Mouse (Mus musculus): ENCODE measurements around the gene Klc4.

Gene Klc4

DNA sequence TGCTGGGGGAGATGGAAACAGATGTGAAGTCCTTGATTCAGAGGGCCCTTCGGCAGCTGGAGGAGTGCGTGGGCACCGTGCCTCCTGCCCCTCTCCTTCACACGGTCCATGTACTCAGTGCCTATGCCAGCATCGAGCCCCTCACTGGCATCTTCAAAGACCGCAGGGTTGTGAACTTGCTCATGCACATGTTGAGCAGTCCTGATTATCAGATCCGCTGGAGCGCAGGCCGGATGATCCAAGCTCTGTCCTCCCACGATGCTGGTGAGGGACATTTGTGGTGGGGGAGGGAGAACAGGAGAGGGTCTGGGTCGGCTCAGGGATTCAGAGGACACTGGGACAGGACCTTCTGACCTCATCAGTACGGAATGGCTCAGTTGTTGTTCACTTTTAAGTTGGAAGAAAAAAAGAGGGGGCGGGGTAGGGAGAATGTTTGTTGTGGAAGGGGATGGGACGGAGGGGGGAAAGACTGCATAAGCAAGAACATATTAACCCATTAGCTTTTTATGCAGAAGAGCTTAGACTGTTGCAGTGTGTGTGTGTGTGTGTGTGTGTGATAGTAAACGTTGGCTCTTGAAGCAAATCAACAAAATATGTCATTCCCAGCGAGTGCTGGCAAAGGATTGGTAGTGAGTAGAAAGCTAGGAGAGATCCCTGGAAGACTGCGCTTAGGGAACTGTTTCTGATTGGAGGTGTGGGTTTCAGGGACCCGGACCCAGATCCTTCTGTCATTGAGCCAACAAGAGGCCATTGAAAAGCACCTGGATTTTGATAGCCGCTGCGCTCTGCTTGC lies 6.1 kb upstream of the Klc4 start:
- peak; percentile 95 for DNase-seq

DNA sequence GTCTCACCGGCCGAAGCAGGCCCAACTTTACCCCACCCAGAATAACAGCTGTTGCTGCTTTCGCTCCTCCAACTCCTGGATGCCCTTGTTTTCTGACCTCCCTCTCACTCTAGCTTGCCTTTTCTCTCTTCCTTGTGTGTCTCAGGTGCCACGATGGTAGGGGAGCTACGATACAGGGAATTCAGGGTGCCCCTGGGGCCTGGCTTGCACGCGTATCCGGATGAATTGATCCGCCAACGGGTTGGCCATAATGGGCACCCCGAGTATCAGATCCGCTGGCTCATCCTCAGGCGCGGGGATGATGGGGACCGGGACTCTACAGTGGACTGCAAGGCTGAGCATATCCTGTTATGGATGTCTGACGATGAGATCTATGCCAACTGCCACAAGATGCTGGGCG lies 5.5 kb upstream of the Klc4 start:
- DNase-seq = peak; percentile 94

DNA sequence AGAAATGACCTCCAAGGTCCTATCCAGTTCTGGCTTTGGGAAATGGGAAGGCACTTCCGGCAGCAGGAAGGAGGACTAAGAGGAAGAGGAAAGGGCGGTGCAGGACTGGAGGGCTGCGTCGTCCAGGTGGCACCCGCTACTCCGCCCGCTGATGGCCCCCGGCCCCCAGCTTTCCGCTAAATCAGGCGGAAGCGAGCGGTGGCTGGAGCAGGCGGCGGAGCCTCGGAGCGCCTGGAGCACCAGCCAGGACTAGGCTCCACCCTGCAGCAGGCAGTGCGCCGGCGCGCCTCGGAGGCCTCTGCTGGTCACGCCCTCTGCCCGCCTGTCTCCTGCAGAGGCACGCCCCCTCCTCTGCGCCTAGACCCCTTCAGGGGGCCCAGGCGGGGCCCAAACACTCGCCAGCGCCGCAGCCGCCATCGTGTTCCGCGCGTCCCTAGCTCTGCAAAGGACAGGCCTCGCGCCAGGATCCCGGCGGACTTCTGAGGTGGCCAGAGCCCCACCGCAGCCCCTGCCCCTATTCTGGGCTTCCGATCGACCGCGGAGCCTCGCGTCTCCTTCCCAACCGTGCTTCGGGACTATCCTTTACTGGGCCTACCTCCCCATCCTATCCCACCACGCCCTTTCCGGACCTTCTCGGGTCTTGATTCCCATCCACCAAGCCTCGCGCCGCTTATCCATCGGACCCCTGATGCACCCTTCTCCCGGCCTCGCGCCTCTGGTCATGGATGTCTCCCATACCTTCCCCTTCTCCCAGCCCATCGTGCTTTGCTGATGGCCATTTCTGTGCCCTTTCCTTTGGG lies 4.6 kb upstream of the Klc4 start, which contains the start of gene Cul7:
Gene Cul7, plus strand, starts transcription at position 106 of the 800 bp plus-strand sequence.
- DNase-seq = peak; percentile 100

DNA sequence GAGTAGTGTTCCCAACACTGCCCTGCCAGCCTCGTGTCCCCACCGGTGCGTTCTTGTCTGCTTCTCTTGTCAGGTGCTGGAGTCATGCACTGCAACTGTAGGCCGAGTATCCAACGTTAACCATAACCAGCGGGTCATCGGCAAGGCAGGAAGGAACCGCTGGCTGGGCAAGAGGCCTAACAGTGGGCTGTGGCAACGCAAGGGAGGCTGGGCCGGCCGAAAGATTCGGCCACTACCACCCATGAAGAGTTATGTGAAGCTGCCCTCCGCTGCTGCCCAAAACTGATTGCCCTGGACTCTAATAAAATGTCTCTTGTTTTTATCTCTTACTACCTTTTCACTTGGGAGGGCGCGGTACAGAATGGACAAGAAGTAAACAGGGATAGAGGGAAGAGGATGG lies 4.0 kb upstream of the Klc4 start:
- no peak for DNase-seq

DNA sequence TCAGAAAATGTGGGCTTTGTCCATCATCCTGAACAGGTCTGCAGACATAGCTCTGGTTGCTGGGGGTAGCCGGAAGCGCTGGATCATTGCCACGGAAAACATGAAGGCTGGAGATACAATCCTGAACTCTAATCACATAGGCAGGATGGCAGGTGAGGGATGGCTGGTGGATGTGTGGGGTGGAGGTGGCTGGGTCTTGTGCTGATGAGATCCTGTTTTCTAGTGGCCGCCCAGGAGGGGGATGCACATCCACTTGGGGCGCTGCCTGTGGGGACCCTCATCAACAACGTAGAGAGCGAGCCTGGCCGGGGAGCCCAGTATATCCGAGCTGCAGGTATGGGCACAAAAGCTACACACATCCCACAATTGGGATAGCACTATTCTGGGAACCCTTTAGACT lies 2.6 kb upstream of the Klc4 start:
- no peak for DNase-seq

DNA sequence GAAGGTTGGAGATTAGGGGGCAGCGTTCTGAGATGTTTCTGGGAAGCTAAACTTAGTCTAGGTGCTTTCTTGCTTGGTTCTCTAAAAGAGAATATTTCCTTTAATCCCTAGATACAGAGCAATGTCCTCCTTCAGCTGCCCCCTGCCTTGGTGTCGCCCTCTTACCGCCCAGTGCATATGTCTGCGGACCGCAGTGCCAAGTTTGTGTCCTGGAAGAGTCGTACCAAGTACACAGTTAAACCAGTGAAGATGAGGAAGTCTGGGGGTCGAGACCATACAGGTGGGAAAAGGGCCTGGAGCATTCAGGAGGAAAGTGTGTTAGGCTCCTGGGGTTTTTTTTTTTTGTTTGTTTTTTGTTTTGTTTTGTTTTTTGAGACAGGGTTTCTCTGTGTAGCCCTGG lies 1.5 kb upstream of the Klc4 start:
- DNase-seq = peak; percentile 90

DNA sequence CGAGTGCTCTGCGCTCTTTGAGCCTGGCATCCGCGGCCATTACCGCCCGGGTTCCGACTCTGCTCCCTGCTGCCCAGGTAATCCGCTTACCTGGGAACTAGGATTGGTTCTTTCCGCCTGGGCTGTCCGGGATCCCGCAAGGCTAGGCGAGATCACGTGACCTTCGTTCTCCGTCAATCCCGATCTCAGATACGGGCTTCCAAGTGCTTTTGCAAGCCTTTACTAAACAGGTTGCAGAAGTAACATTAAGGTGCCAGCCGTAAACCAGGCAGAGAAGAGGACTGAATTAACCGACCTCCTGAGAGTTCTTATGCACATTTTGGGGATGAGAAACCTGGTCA lies 470 bp upstream of the Klc4 start:
- no peak for DNase-seq

DNA sequence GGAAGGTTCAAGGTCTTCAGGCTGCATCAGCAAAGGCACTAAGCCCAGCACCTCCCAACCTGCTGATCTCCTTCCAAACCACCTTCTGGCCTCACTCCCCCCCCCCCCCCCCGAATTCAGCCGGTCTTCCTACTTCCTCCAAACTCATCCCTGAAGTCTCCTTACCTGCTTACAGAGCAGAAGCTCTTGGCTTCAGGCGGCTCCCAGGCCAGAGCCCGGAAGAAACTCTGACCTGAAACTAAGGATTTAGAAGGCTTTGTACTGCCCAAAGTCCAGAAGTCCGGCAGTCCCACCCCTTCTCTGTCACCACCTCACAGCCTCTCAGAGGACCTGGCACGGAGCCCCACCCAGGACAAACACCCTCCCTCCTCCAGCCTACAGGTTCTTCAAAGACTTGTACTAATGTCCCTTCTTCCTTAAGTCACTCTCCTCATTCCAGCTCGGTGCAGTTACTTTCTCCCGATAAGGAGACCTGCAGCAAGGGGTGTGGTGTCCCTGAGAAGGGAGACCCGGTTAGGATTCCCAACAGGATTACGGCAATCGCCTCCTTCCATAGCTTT lies 826 bp downstream of the Klc4 start:
- peak; percentile 96 for DNase-seq

DNA sequence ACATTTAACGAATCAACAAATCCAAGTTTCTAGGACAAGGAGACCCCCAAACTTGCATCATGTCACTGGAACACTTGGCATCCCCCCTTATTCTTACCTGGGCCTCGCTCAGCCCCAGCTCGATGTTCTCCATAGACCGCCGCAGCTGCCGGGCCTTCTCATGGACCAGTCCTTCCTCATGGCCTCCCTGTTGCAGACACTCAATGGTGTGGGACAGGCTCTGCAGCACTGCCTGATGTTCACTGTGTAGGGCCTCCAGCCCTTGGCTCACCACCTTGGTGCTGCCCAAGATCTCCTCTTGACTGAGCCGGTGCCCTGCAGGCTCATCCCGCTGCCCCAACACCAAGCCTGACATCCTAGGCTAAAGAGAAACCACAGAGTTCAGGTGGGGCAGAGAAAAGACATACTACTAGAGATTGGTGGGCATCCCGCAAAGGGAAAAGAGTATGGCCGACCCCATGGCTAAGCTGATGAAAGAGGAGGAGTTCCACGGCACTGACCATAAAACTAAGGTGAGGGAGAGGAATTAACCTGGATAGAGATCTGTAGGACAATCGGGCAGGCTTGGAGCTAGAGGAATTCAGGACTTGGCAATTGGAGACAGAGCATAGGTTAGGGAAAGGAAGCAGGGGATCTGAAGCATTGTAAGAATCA lies 1.5 kb downstream of the Klc4 start:
- DNase-seq = peak; percentile 90

DNA sequence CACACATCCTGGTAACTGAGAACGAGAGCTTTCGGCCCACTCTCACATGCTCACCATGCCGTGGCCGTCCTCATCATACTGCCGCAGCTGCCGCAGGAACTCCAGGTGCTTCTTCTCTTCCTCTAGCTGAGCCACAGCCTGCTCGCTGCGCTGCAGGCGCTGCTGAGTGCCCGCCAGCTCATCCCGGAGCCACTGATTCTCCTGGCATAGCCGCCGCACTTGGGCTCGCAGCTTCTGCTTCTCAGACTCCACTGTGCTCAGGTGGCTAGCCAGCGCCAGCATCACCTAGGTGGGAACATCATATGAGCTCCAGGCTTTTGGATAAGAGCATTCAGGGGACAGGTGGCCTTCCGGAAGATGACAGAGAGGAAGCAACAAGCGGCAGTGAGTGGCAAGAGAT lies 3.8 kb downstream of the Klc4 start:
- peak; percentile 85 for DNase-seq

DNA sequence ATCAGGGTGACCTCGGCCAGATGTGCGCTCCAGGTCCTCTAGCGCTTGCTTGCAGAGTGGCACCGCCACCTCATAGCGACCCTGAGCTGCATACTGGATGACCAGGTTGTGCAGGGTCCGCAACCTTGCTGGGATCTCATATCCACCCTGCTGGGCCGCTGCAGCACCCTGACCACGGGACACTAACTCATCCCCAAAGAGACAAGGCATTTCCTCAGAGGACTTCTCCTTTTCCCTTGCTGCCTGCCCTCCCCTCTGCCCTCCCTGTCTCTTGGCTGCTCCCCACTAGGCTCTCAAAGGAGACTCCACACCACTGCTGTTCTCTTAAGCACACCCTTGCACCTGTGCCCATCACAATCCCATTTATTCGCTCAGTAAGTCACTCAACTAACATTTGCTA lies 5.9 kb downstream of the Klc4 start:
- DNase-seq = peak; percentile 91

DNA sequence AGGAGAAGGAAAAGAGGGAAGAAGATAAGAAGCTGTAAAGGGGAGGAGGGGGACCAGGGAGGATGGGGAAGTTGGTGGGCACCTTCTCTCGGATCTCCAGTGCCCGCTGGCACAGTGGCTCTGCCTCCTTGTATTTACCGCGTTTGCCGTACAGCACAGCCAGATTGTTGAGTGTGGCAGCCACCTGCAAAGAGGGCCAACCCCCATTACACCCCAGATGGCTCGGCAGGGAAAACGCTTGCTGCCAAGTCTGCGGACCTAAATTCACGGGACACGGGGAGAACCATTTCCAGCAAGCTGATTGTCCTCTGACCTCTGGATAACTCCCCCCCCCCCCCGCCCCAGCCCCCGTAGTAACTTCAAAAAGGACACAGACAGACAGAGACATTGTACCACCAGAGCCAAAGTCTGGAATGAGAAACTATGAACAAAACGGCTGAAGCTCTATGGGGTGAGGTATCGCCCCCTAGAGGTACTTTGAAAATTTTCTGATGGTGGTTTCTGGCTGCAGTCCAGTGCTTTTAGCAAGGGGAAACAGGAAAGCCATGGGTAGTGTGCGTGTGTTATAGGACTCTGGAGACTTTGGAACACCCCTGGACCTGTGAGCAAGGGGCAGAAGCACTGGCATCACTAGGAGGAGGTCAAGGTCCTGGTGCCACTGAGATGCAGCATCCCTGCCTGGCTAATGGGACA lies 8.8 kb downstream of the Klc4 start:
- DNase-seq = peak; percentile 96

DNA sequence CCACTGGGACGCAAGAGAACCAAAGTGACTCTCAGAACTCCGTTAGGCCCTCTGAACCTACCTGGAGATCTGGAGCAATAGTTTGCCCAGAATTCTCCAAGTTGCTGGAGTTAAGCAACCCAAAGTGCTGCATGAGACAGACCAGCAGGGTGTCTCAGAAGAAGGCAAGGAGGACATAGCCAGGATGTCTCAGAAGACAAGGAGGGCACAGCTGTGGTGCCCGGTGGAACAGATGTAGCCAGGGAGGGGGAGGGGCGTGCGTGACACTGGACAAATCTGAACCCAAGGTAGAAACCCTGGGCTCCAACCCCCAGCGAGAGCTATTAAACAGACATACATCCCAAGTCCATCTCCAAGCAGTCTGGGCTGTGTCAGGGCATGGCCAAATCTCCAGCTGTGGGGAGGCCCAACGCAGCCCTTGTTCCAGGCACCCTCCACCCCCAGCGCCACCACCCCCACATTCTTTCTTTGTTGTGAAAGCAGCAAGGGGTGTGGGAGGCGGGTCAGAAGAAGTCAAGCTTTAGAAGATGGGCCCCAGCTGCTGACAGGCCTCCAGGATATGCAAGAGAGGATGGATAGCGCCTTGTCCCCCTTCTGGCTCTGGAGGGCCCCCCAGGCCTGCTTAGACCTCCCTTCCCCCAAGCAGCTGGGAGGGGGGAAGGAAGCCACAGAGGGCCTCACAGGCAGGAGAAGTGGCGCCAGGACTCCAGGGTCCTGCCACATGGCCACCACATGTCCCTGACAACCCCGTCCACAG lies 16.0 kb downstream of the Klc4 start:
- peak; percentile 97 for DNase-seq

DNA sequence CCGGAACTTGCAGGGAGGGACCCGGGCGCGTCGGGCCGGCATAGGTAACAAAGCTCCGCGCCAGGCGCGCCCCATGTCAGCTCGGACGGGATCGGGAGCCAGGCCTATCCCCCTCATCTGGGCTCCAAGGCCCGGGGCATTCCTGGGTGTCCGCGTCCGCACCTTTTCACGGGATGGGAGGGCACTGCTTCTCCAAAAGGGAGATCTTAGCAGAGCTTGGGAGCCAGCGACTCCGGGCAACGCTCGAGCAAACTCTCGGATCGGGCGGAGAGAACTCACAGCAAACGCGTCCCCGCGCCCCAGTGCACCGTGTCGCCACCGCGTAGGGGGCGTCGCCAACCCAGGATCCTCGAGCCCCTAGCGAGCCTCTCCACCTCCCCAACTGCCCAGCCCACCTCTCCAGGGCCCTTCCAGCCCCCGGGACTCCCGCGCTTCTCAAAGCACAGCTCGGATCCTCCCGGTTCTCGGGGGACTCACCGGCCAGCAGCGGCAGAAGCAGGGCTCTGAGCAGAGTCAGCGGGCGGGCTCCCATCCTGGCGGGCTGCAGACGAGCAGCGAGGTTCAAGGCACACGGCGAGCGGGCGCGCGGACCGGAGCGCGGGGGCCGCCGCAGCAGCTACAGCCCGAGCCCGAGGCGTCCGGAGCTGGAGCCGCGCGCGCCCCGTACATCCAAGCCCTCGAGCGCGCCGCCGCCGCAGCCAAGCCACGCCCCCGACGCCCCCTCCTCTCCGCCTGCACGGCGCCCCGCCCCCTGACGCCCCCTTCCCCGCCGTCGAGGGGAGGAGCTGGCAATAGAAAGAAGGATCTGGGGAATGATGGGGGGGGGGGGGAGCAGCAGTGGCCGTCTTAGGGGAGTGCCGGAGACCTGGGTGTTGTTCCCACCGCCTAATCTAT lies 16.8 kb downstream of the Klc4 start, which contains the start of gene Ptk7:
Gene Ptk7, minus strand, starts transcription at position 714 of the 894 bp plus-strand sequence.
- peak; percentile 96 for DNase-seq

DNA sequence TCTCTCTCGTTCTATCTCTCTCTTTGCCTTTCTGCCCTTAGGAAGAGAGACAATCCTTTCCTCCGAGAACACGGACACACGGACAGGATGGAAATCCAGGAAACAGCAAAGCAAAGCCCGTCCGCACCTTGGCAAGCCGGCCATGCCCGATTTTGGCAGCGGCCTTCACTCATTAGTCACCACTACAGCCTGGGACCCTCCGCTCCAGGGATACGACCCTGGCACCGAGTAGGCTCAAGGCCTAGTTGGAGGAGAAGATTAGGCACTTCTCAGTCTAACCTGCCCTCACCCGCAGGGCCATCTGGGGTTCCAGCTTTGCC lies 17.4 kb downstream of the Klc4 start:
- DNase-seq = no peak

DNA sequence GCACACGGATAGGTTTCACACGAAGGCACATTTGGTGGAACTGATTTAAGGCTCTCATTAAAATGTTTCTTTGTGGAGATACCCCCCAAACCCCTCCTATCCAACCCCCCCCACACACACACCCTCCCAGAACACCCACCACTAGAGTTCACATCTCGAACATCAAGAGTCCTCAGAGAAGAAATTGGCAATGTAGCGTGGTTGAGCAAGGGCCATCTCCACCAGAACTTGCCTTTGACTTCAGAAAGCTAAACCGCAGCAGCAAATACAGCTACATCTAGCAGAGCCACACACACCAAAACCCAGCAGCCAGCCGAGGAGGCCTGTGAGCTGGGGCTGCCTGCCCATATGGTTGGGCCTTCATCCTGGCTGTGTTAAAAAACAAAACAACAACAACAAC lies 18.4 kb downstream of the Klc4 start:
- DNase-seq = peak; percentile 84

DNA sequence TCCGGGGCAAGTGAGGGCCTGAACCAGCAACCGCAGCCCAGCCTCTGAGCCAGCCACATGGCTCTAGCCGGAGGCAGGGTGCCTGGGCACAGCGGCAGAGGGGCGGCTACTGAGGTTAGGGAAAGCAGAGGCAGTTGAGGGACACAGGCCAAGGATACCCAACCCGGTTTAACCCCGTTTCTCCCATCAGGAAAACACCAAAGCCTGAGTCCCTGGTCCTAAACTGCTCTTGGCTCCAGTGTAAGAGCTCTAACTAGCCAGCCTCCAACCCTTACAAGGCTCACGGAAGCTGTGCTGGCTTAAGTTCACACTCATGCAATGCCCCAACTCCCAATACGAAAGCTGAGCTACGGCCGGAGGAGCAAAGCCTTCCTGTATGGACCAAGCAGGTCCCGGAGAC lies 21.2 kb downstream of the Klc4 start:
- DNase-seq = peak; percentile 93

DNA sequence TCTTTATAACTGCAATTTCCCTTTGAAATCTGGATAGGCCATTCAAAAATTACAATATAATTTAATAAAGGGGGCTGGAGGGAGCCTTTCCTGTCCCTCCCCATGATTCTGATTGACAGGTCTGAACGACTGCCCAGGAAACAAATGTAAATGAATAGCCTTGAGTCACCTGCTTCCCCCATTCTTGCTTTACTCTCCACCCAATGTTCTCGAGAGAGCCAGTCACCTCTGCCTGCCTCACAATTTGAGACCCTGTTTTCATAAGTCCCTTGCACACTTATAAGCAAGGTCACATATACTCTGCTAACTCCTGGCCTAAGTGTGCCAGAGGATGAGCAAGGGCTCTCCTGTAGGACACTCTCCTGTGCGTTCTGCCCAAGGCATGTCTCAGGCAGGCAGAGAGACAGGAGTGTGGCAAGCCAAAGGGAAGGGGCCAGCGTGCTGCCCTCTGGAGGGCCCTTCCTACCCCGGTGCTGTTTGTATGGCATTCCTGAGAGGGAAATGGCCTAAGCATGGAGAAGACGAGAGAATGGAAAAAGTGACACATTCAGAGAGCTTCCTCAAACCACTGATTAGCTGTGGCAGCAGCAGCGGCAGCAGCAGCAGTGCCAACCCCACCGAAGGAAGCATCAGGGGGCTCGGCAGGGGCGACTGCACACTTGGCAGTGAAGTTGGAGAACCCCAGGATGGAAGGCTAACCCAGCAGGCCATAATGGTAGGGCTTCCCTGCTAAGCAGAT lies 21.8 kb downstream of the Klc4 start:
- DNase-seq = peak; percentile 95

DNA sequence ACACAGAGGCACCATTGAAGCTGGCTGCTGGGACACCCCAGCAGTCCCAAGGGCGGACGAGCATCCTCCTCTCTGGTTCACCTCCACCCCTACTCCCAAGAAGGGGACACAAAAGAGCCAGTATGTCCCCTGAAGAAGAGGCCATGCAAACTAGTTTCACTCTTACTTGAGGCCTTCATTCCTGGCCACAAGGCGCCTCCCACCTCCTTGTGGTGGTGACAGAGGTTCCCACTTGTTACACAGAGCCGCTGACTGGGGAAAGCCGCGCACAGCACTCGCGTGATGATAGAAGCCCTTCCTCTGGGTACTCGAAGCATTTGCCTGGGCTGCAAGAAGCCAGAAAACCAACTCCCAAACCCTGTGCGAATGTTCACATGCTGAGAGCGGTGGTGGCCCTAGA lies 23.6 kb downstream of the Klc4 start:
- no peak for DNase-seq

DNA sequence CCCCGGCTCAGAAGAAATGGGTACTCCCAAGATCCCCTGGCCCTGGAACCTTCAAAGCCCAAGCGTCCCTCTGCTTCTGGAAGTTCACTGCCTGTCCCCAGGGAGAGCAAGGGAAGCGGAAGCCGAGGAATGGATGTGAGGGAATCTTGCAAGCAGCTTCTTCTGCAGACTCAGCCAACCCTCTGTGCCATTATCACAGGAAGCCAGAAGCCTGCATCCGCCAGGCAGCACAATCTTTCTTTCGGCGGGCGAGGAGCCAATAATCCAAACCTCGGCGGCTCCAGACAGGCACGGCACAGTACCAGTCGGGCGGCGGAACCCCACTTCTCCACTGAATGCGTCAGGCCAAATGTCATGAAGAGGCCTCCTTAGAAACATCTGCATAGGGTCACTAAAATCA lies 24.5 kb downstream of the Klc4 start:
- DNase-seq = peak; percentile 95
